Mouse (Mus musculus) cerebellum, adult 2 months (tissue): ENCODE data around the gene Olfm1. TPM values are rescaled to one million over a fixed set of nuclear protein-coding genes. Genes with fewer than 3 reads are reported as not detected.

Experiments used
- DNase-seq, 2 experiments: peaks; one replicate each; pipeline ENCODE4 v3.0.0; 2021
- H3K27ac ChIP-seq: fragments of 200-500 bp; 2 replicates; pipeline ENCODE4 v1.5.1; 2012; ENCODE audit warnings: low read length, control low read depth, inconsistent platforms; ENCODE audit not compliant: insufficient read depth
- H3K27me3 ChIP-seq: fragments of 200-500 bp; 2 replicates; pipeline ENCODE4 v1.6.1; 2012; ENCODE audit warnings: inconsistent platforms, mild to moderate bottlenecking, low read length, moderate library complexity; ENCODE audit not compliant: control insufficient read depth, insufficient read depth
- H3K4me1 ChIP-seq: fragments of 200-500 bp; 2 replicates; pipeline ENCODE4 v1.6.1; 2011; ENCODE audit warnings: low read length; ENCODE audit not compliant: control insufficient read depth, insufficient read depth
- H3K4me3 ChIP-seq: fragments of 200-500 bp; replicated peaks from 2 replicates; pipeline ENCODE3; 2011; ENCODE audit warnings: mild to moderate bottlenecking, low read depth, low read length, control low read depth; ENCODE audit not compliant: insufficient read depth
- CTCF ChIP-seq: fragments of 200-500 bp; IDR thresholded peaks from 2 replicates; pipeline ENCODE4 v1.5.1; 2011; ENCODE audit warnings: low read depth, mild to moderate bottlenecking, control low read depth, low read length, moderate library complexity, borderline replicate concordance; ENCODE audit not compliant: insufficient read depth
- POLR2A ChIP-seq: fragments of 200-500 bp; IDR thresholded peaks from 2 replicates; pipeline ENCODE4 v1.6.1; 2011; ENCODE audit warnings: low read length, control low read depth, borderline replicate concordance; ENCODE audit not compliant: insufficient read depth
- WGBS: fragments of 180-500 bp; shearing (Covaris S2); methylation state at CpG from one replicate; pipeline ENCODE4 v1.1.7; 2018; 5-methylcytosine and 5-hydroxymethylcytosine counted together
- polyA plus RNA-seq: library from polyadenylated mRNA; depleted of rRNA; stranded (reverse); fragments of >200 nt; gene quantifications from 2 replicates; pipeline ENCODE4 v1.2.3, GENCODE M21; 2012; rRNA removed

Olfm1 gene
- polyA plus RNA-seq, 1 experiment = 567 TPM

DNA sequence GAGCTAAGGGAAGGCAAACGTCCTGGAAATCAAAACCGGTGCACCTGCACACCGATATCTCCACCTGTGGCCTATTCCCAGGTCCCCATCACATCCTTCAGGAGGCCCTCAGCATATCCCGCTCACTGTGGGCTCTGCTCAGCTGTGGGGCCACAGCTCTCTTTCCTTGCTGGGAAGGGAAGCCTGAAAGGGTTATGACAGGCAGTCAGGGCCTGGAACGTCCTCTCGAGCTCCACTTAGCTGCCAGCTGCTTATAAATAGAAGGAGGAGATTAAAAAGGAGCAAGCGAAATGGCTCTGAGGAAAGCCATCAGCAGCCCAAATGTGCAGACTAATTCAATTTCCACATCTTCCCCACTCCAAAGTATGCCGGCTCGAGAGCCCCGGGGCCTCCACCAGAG is 86.1 kb downstream of the Olfm1 start:
- DNase-seq = no peak
- Histone ChIP-seq H3K27ac (no peak overlapping the region), H3K4me1 (peaks cover 7% of the 10 kb centered on the region), H3K27me3 (no peaks in the 10 kb centered on the region), H3K4me3 (no peak overlapping the region)
- no peak for TF ChIP-seq CTCF
- no peak for TF ChIP-seq POLR2A
- 73% methylated on average over 10 of the region's 10 CpGs for WGBS

Other genes with a start within 250 kb of the Olfm1 start
- gene Fcnb, start 108.1 kb upstream of the Olfm1 start, polyA plus RNA-seq = not detected in 2 replicates